Mouse (Mus musculus): ENCODE measurements around the gene Lsm4.

The Lsm4 gene

GRCm38 (mm10) chr8:70673079-70673856 lies at the start of gene Lsm4:
Gene Lsm4, plus strand, starts transcription at chr8:70673248.
- peak; percentile 95 for ATAC-seq (ENCODE audit: low TSS enrichment)

GRCm38 (mm10) chr8:70625104-70625503 lies 47.9 kb upstream of the Lsm4 start:
- no peak for ATAC-seq (ENCODE audit: low TSS enrichment)

GRCm38 (mm10) chr8:70627041-70627440 lies 46.0 kb upstream of the Lsm4 start:
- ATAC-seq (ENCODE audit: low TSS enrichment) = no peak

GRCm38 (mm10) chr8:70628986-70629490 lies 44.0 kb upstream of the Lsm4 start:
- no peak for ATAC-seq (ENCODE audit: low TSS enrichment)

- peak; percentile 81 for ATAC-seq (ENCODE audit: low TSS enrichment)
Measured at GRCm38 (mm10) chr8:70629574-70630531, 43.2 kb upstream of the Lsm4 start.

GRCm38 (mm10) chr8:70630532-70631381 lies 42.3 kb upstream of the Lsm4 start:
- no peak for ATAC-seq (ENCODE audit: low TSS enrichment)

- ATAC-seq (ENCODE audit: low TSS enrichment) = no peak
Measured at GRCm38 (mm10) chr8:70631436-70631835, 41.6 kb upstream of the Lsm4 start.

- ATAC-seq (ENCODE audit: low TSS enrichment) = no peak
Measured at GRCm38 (mm10) chr8:70632346-70632892, 40.6 kb upstream of the Lsm4 start, which contains the start of gene Gdf15. Gene Gdf15, minus strand, starts transcription at chr8:70632456.

GRCm38 (mm10) chr8:70634066-70634465 lies 39.0 kb upstream of the Lsm4 start:
- ATAC-seq (ENCODE audit: low TSS enrichment) = no peak

GRCm38 (mm10) chr8:70635527-70635926 lies 37.5 kb upstream of the Lsm4 start:
- no peak for ATAC-seq (ENCODE audit: low TSS enrichment)

GRCm38 (mm10) chr8:70636838-70637237 lies 36.2 kb upstream of the Lsm4 start:
- no peak for ATAC-seq (ENCODE audit: low TSS enrichment)

- ATAC-seq (ENCODE audit: low TSS enrichment) = no peak
Measured at GRCm38 (mm10) chr8:70638752-70639151, 34.3 kb upstream of the Lsm4 start.

- ATAC-seq (ENCODE audit: low TSS enrichment) = no peak
Measured at GRCm38 (mm10) chr8:70643019-70643418, 30.0 kb upstream of the Lsm4 start.

- ATAC-seq (ENCODE audit: low TSS enrichment) = no peak
Measured at GRCm38 (mm10) chr8:70644065-70644464, 29.0 kb upstream of the Lsm4 start.

- no peak for ATAC-seq (ENCODE audit: low TSS enrichment)
Measured at GRCm38 (mm10) chr8:70645501-70646224, 27.4 kb upstream of the Lsm4 start.

- ATAC-seq (ENCODE audit: low TSS enrichment) = no peak
Measured at GRCm38 (mm10) chr8:70646369-70646768, 26.7 kb upstream of the Lsm4 start.

- no peak for ATAC-seq (ENCODE audit: low TSS enrichment)
Measured at GRCm38 (mm10) chr8:70646775-70647174, 26.3 kb upstream of the Lsm4 start.

- ATAC-seq (ENCODE audit: low TSS enrichment) = no peak
Measured at GRCm38 (mm10) chr8:70647343-70648163, 25.5 kb upstream of the Lsm4 start.

GRCm38 (mm10) chr8:70648164-70648442 lies 24.9 kb upstream of the Lsm4 start:
- ATAC-seq (ENCODE audit: low TSS enrichment) = no peak

- ATAC-seq (ENCODE audit: low TSS enrichment) = no peak
Measured at GRCm38 (mm10) chr8:70648921-70649320, 24.1 kb upstream of the Lsm4 start.
